Mouse (Mus musculus) liver, adult 2 months (tissue): ENCODE data around the gene Cpa1.

Source experiments
- CTCF ChIP-seq: fragments of 200-500 bp; IDR thresholded peaks from 2 replicates; pipeline ENCODE4 v1.5.1; 2011; ENCODE audit warnings: low read depth, low read length, control low read depth
- POLR2A ChIP-seq: fragments of 200-500 bp; IDR thresholded peaks from 2 replicates; pipeline ENCODE4 v1.6.1; 2011; ENCODE audit warnings: low read length, control low read depth; ENCODE audit not compliant: insufficient read depth; ENCODE audit errors: extremely low read depth

- no peak for TF ChIP-seq CTCF
- TF ChIP-seq POLR2A: no peak
Measured at GRCm38 (mm10) chr6:30589819-30590218, 49.2 kb upstream of the Cpa1 start.
